Mouse (Mus musculus) spleen, adult 2 months (tissue): ENCODE data around the gene L2hgdh.

Source experiments
- CTCF ChIP-seq: fragments of 200-500 bp; IDR thresholded peaks from 2 replicates; pipeline ENCODE4 v1.5.1; 2011; ENCODE audit warnings: mild to moderate bottlenecking, inconsistent platforms; ENCODE audit not compliant: insufficient read depth, insufficient read length, insufficient replicate concordance; ENCODE audit errors: extremely low read depth
- POLR2A ChIP-seq: fragments of 200-500 bp; IDR thresholded peaks from 2 replicates; pipeline ENCODE4 v1.6.1; 2011; ENCODE audit warnings: low read depth, low read length, inconsistent platforms

- TF ChIP-seq CTCF = no peak
- TF ChIP-seq POLR2A = no peak
These were observed 7.5 kb upstream of the L2hgdh start for GRCm38 (mm10) chr12:69732221-69732620.
